Mouse (Mus musculus) kidney, postnatal 10 days (tissue): ENCODE data around the gene Scaf8.
"Not testable (repeated sequence)": the region's sequence is repeated elsewhere in the genome, so short reads cannot be mapped to it uniquely, and the experiment has no call there.

ENCODE experiments used
- DNase-seq: peaks from one replicate; pipeline ENCODE4 v3.0.0; 2021; ENCODE audit warnings: mixed read lengths

Gene Scaf8

DNA sequence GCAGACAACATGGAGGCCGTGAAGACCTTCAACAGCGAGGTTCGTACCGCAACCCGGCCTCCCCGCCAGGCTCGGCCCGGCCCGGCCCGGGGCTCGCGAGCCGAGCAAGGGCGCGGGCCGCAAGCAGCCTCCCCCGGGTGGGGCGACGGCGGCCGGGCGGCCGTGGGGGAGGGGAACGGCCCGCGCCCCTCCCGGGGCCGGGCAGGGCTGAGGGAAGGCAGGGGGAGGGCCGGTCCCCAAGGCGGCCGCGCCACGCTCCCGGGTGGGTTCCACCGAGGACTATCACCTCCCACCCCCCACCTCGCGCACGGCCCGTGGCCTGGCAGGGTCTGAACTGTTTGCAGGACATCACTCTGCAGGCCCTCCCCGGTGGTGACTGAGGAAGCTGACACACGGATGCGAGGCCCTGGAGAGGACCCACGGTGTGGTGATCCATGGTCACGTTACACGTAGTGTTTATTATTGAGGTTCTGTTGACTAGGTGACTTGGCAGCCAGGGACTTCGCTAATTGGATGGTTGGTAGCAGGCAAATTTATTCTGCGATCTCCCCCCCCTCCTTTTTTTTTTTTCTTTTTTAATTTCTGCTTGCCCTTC is 705 bp downstream of the Scaf8 start:
- DNase-seq = peak; percentile 72

DNA sequence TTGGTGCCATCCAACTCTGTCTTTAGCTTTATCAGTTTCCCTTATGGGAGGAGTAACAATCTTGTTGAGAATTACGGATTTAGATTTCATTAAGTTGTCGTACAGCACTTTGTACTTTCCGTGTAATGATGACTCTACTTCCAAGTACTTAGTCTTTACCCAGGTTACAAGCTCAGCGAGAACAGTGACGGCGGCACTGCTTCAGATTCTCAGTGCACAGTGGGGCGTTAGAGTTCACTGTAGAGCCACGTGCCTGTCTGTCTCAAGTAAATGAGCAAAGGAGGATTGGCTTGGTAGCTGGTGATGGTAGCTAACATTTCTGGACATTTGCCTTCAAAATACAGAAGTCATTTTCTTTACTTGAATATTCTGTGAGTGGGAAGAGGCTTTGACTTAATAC is 6.2 kb downstream of the Scaf8 start:
- DNase-seq = not testable (repeated sequence)

DNA sequence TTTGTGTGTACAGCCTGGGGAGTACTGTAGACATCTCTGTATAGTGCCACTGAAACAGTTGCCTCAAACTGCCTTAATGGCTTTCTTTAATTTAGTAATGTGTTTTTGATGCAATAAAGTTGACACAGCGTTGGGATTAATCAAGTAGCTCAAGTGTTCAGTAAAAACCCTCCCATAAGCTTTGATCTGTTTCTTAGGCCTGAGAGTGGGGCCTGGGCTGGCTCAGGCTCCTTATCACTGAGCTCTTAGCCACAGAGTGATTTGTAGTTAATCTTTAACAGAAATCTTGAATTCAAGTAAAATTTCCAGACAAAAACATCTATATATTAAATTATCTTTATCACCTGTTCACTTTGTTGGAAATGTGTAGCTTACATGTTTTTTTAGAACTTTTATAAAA is 8.8 kb downstream of the Scaf8 start:
- not testable (repeated sequence) for DNase-seq

GRCm38 (mm10) chr17:3128716-3129115 is 13.9 kb downstream of the Scaf8 start:
- DNase-seq = no peak

- no peak for DNase-seq
These were observed 15.0 kb downstream of the Scaf8 start for GRCm38 (mm10) chr17:3129791-3130190.

DNA sequence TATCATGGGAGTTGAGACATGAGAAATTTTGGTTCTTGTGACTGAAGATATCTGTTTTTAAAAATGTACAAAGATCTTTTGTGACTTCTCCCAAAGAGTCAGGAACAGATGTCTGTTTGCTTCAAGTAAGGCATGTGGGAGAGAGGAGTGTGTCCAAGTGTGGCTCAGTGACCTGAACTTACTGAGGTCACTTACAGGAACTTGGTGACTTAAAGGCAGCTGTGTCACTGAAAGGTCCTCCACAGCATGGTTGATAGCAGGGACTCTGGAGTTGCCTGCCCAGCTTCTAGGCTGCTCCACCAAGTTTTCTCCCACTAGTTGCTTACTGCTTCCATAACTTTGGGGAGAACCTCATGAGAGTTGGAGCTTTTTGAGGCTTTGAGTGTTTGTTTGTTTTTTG is 20.6 kb downstream of the Scaf8 start:
- no peak for DNase-seq

- no peak for DNase-seq
These were observed 21.4 kb downstream of the Scaf8 start for GRCm38 (mm10) chr17:3136127-3136526.

DNA sequence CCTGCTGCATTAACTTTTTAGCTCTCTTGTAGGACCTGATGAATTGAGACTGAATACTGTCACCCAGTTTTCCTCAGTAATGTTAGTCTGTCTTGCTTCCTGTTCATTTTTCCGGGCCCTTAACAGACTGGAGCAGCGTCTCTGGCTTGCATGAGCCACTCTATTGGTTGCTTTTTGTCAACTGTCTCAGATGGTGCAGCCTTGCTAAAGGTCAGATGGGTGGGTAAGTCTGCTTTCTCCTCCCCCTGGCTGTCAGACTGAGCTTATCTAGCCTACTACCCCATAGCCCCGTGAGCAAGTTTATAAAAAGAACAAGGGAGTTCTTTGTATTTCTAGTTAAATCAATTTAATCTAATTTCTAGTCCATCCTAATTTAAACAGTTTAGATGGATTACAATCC is 23.6 kb downstream of the Scaf8 start:
- DNase-seq = no peak

DNA sequence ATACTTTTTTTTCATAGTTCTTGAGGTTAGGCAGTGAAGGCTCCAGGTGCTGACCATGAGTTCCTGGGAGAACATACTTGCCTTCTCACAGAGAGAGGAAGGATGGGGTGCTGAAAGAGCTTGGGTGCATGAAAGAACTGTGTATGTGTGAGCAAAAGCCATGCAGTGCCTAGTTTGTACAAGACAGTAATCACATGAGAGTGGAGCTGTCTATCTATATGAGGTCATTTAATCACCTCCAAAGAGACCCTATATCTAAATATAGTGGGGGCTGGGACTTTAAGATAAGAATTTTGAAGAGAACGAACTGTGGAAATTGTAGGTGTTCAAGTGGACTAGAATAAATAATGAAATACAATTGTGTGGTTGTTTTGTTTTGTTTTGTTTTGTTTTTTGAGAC is 25.3 kb downstream of the Scaf8 start:
- DNase-seq = no peak

DNA sequence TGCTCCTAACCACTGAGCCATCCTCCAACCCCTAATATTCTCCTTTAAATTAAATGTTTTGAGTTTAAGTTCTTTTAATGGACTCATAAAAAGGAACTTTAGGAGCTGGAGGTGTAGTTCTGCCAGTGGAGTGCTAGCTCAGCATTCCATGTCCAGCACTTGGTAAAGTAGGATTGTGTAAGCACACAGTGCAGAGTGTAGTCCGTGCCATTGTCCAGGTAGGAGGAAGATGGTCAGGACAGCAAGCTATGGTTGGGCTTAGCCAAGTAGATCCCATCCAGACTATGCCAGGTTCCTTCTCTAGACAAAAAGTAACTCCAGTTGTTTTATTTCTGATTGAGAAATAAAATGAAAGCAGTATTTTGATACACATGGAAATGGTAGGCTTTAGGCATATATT is 34.1 kb downstream of the Scaf8 start:
- DNase-seq = no peak

DNA sequence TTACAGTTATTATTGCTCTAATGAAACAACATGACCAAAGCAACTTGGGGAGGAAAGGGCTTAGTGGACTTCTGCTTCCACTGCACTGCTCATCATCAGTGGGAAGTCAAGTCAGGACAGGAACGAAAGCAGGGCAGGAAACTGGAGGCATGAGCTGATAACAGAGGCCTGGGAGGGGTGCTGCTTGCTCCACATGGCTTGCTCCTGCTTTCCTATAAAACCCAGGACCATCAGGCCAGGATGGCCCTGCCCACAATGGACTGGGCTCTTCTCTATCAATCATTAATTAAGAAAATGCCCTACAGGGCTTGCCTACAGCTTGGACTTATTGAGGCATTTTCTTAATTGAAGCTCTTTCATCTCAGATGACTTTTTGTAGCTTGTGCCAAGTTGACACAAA is 34.8 kb downstream of the Scaf8 start:
- peak; percentile 25 for DNase-seq

DNA sequence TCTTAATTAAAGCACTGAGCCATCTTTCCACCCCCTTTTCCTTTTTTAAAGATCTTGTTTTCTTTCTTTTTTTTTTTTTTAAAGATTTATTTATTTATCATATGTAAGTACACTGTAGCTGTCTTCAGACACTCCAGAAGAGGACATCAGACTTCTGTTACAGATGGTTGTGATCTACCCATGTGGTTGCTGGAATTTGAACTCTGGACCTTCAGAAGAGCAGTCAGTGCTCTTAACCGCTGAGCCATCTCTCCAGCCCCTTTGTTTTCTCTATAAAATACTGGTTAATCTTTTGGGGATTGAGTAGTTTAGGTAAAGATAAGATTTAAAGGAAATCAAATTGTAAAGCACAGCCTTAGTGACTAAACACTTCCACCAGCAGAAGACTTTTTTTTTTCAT is 35.9 kb downstream of the Scaf8 start:
- DNase-seq = not testable (repeated sequence)

DNA sequence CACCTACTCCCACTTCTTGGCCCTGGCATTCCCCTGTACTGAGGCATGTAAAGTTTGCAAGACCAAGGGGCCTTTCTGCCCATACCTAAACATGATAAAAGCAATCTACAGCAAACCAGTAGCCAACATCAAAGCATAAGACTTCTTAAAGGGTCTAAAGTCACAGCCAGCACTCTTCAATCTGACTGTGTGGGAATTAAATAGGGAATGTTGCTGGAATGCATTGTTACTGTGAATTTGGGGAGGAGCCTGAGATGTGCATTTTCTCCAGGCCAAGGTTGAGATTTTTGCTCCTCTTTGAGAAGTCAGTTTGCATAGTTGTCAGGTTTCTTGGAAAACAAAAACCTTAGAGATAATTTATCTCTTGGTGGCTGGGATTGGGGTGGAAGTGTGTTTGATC is 36.4 kb downstream of the Scaf8 start:
- no peak for DNase-seq

- not testable (repeated sequence) for DNase-seq
These were observed 41.4 kb downstream of the Scaf8 start for GRCm38 (mm10) chr17:3156176-3156575.

DNA sequence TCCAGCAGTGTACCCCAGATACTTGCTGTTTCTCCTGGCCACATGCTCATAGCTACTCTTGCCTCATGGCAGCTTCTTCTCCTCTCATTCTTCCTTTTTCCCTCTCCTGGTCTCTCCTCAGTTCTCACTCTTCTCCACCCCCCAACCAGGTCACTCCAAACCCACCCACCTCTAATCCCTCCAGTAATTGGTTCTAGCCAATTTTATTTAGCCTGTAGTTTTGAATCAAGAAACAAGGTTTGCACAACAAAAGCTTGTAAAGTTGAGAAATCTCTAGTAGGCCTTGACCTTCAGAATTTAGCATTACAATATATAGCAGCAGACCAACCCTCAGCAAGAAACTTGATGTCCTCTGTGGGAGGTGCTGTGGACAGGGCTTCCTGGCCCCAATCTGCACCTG is 42.2 kb downstream of the Scaf8 start:
- DNase-seq = no peak

DNA sequence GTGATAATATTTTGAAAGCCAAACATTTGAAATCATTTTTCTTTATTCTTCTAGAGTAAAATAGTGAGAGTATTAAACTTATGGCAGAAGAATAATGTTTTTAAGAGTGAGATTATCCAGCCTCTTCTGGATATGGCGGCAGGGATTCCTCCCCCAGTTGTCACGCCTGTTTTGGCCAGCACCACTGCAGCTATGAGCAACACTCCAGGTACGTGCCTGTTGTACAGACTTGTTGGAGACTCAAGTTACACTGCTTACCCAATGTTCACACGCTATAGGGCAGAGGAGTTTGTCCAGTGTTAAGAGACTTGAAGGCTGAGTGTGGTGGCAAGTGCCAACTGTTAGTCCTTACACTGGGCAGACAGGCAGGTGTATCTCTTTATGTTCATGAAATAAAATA is 48.1 kb downstream of the Scaf8 start:
- DNase-seq = no peak

GRCm38 (mm10) chr17:3180425-3180945 is 65.7 kb downstream of the Scaf8 start:
- DNase-seq = not testable (repeated sequence)

DNA sequence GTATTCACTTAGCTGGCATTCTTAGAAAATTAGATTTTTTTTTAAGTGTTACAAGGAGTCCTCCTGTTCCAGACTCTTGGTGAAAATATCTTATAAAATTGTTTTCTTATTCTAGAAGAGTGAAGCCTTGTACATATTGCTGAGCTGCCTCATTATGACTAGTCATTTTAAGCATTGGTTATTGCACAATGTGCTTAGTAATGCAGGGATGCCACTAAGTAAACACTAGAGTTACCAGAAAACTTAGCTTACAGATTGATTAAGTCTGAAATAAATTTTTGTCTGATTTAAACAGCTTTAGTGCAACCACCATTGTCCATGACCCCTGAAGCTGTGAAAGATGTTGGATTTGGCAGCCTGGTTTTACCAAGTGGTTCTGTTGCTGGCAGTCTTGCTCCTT is 80.7 kb downstream of the Scaf8 start:
- DNase-seq = not testable (repeated sequence)

DNA sequence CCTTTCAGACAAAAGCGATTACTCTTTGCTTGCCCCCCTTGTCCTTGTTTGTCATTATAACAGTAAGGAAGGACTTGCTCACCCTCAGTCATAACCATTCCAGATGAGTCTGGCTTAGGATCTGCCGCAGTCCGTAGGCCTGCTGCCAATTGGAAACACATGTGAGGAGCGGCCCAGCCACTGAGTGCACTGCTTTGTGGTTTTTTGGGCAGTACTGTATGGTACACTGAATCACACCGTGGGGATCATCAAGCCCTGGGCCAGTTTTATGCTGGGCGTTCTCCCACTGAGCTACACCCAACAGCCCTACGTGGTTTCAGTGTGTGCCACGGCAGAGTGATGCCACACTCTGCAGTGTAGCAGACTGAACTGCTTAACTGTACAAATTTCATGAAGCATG is 85.6 kb downstream of the Scaf8 start:
- no peak for DNase-seq

DNA sequence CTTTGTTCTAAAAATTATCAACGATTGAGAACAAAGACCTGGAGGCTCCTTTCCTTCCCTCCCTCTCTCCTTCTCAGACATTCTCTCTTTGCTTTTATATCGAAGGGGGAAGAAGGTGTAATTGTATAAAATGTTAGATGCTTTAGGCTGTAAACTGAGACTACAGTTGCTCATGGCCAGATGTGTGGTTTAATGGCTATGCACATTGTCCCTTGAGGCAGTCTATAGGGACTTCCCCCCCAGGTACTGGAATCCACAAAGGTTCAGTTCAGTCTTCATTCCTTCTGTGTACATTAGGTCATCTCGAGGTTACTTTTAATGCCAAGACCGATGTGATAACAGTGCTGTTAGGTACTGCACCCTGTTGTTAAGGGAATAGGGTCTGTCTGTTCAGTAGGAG is 89.1 kb downstream of the Scaf8 start:
- DNase-seq = no peak

GRCm38 (mm10) chr17:3204826-3205405 is 90.1 kb downstream of the Scaf8 start:
- no peak for DNase-seq

GRCm38 (mm10) chr17:3206527-3207398 is 92.0 kb downstream of the Scaf8 start:
- peak; percentile 18 for DNase-seq

- DNase-seq = no peak
These were observed 92.9 kb downstream of the Scaf8 start for GRCm38 (mm10) chr17:3207529-3208240.
